Mouse (Mus musculus) spleen, postnatal 36 days (tissue): ENCODE measurements at regions not wholly inside any gene's neighbourhood (a gene's known extent, or its start where the extent isn't known, plus 50 kb on each side); places are given as distances from the start of the nearest gene placed in this dataset.
"Not testable (repeated sequence)": the region's sequence is repeated elsewhere in the genome, so short reads cannot be mapped to it uniquely, and the experiment has no call there.

ENCODE experiments used
- DNase-seq, 2 experiments: peaks; one replicate each; pipeline ENCODE4 v3.0.0; 2022; ENCODE audit warnings: low spot score in 2 of 2, mixed read lengths in 1 of 2

GRCm38 (mm10) chr17:13584394-13584793 lies 175.9 kb upstream of the Afdn start:
- DNase-seq, result no peak

DNA sequence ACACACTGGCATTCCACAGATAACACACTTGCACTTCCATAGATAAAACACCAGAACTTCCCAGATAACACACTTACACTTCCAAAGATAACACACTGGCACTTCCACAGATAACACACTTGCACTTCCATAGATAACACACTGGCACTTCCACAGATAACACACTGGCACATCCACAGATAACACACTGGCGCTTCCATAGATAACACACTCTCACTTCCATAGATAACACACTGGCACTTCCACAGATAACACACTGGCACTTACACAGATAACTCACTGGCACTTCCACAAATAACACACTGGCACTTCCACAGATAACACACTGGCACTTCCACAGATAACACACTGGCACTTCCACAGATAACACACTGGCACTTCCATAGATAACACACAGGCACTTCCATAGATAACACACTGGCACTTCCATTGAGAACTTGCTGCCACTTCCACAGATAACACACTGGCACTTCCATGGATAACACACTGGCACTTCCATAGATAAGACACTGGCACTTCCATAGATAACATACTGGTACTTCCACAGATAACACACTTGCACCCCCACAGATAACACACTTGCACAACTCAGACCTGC lies 170.0 kb upstream of the Afdn start:
- DNase-seq, result not testable (repeated sequence)
